Comparison of ENCODE assay signal across 8 mouse cellular contexts in genomic region chr5:124862013-124862866, GRCm38 (mm10). TPM values are rescaled to one million over a fixed set of nuclear protein-coding genes. Genes with fewer than 3 reads are reported as not detected.
DNase-seq lines count a peak whose midpoint lies in the region; ATAC-seq and TF ChIP-seq lines count a peak whose summit lies in the region.

Ccdc92 (minus strand) TSS chr5:124862424.
Zfp664 (plus strand) TSS chr5:124862691.

- H3K36me3 ChIP-seq in hindbrain, embryonic 13.5 days, result 0 out of 2 replicates have a peak, but pooled peaks cover under 1% of the 10 kb centered on the region

- peaks cover 55% of the 10 kb centered on the region for H3K4me1 ChIP-seq in hindbrain, embryonic 13.5 days (replicated peaks)

- 0% methylated on average over 90 of the region's 103 CpGs for WGBS in hindbrain, embryonic 13.5 days

- peak; percentile 68 for ATAC-seq in Patski
- ATAC-seq in hindbrain, embryonic 13.5 days (ENCODE audit: low FRiP score), result peak; percentile 93

- peak within 1 kb of the TSS; percentile 92 for H3K4me2 ChIP-seq in hindbrain, embryonic 13.5 days

- no peak for TF ChIP-seq CTCF in Patski (IDR thresholded peaks at IDR 0.05)

- POLR2A ChIA-PET in Patski (lab: Charles Lee), result interaction anchor here (1.4 to 1.5 kb wide), 2 partner anchors 9 to 11 kb away, joined by 4 read pairs; no protein-coding TSS in a partner anchor

- DNase-seq in Patski (ENCODE audit: low read depth, low spot score), result peak; percentile 93
- peak; percentile 99 for DNase-seq in cerebellum, postnatal 14 days
- DNase-seq in frontal cortex, postnatal 14 days (ENCODE audit: low spot score in 2 of 2), result peak; percentile 91 to 93
- peak; percentile 89 to 92 for DNase-seq in layer of hippocampus, postnatal 25 days (ENCODE audit: extremely low spot score in 1 of 2, low spot score in 1 of 2)
- DNase-seq in lung, postnatal 25 days (ENCODE audit: low spot score), result peak; percentile 96
- DNase-seq in retina, embryonic 14.5 days (ENCODE audit: low spot score), result peak; percentile 99
- DNase-seq in thymus, postnatal 4 days, result peak; percentile 99

- peak within 1 kb of the TSS; percentile 94 for H3K9ac ChIP-seq in hindbrain, embryonic 13.5 days

- no peaks in the 10 kb centered on the region for H3K9me3 ChIP-seq in hindbrain, embryonic 13.5 days

- CTCF ChIA-PET in Patski (lab: Charles Lee), result interaction anchor here (1.5 to 3.1 kb wide), 3 partner anchors 12 to 18 kb away, joined by 3 to 16 read pairs (median 5); no protein-coding TSS in a partner anchor

- in situ Hi-C loops in Patski (cut with MboI; ENCODE audit: low pct_unique_long_range_greater_than_20kb), result loop anchor here (25.0 kb wide), 1 partner anchor 425 kb away; the partner anchor contains the start of genes Kmt5a and Sbno1

- peak within 1 kb of the TSS; percentile 97 for H3K27ac ChIP-seq in hindbrain, embryonic 13.5 days

- no peaks in the 10 kb centered on the region for H3K27me3 ChIP-seq in Patski
- H3K27me3 ChIP-seq in hindbrain, embryonic 13.5 days, result peaks cover 7% of the 10 kb centered on the region

- H3K4me3 ChIP-seq in hindbrain, embryonic 13.5 days, result peak within 1 kb of the TSS; percentile 98

RNA-seq across cellular contexts. Expression of gene Ccdc92, which starts in this region (rescaled TPM):
- 26.5 TPM for polyA plus RNA-seq in Patski (2021)
- polyA plus RNA-seq in hindbrain, embryonic 13.5 days (2015; fragmentation: Nextera tagmentation; extraction: Ambion mirVana), result 32.8 and 33.5 TPM in 2 replicates
- total RNA-seq in layer of hippocampus, postnatal 25 days (2021), result 10 to 100 TPM; 70.7 to 76.3 TPM

RNA-seq across cellular contexts. Expression of gene Zfp664, which starts in this region (rescaled TPM):
- polyA plus RNA-seq in Patski (2021), result 121 TPM
- 134 and 137 TPM in 2 replicates for polyA plus RNA-seq in hindbrain, embryonic 13.5 days (2015; fragmentation: Nextera tagmentation; extraction: Ambion mirVana)
- total RNA-seq in layer of hippocampus, postnatal 25 days (2021), result 10 to 100 TPM; 60.8 to 68.3 TPM

Comparison
In these comparisons a context has a peak if more than half of its experiments do, and no peak if none do; other contexts are left out.
1. Peak in every context shown above with its lines: DNase-seq, ATAC-seq, H3K4me3 ChIP-seq and H3K27ac ChIP-seq.